Mouse (Mus musculus): ENCODE measurements around the gene Pfdn2. TPM values are rescaled to one million over a fixed set of nuclear protein-coding genes. Genes with fewer than 3 reads are reported as not detected.

The Pfdn2 gene
- polyA plus RNA-seq, 1 experiment from 2014 or later, result 128 TPM

- H3K9ac ChIP-seq, result peak overlapping the region; percentile 78
- H3K4me3 ChIP-seq, result peak overlapping the region; percentile 56
- H3K9me3 ChIP-seq, result peaks cover 7% of the 10 kb centered on the region
- H3K27me3 ChIP-seq, result peaks cover 2% of the 10 kb centered on the region; the same call in 1 of the 2 replicates
- peaks cover 22% of the 10 kb centered on the region for H3K4me1 ChIP-seq
- ATAC-seq (ENCODE audit: low FRiP score, low read depth), result no peak; the same call in none of the 2 replicates
- H3K27ac ChIP-seq, result peak overlapping the region; percentile 74; the same call in 1 of the 2 replicates
- WGBS, result 3% methylated on average over 24 of the region's 26 CpGs
- H3K36me3 ChIP-seq, result peaks cover 34% of the 10 kb centered on the region
- peak overlapping the region; percentile 84 for H3K4me2 ChIP-seq (replicated peaks)
These were observed 14.8 kb downstream of the Pfdn2 start for GRCm38 (mm10) chr1:171360253-171360652.

- peaks cover 34% of the 10 kb centered on the region for H3K36me3 ChIP-seq
- peak within 1 kb of the TSS; percentile 74 for H3K27ac ChIP-seq
- peaks cover 7% of the 10 kb centered on the region for H3K9me3 ChIP-seq
- peak; percentile 94 for ATAC-seq (ENCODE audit: low FRiP score, low read depth)
- H3K4me2 ChIP-seq (replicated peaks), result peak within 1 kb of the TSS; percentile 84
- H3K4me3 ChIP-seq, result peak within 1 kb of the TSS; percentile 56
- peaks cover 22% of the 10 kb centered on the region for H3K4me1 ChIP-seq
- peak within 1 kb of the TSS; percentile 78 for H3K9ac ChIP-seq
- H3K27me3 ChIP-seq, result peaks cover 5% of the 10 kb centered on the region; the same call in 1 of the 2 replicates
- under 1% methylated on average over 21 of the region's 21 CpGs for WGBS
These were observed 15.2 kb downstream of the Pfdn2 start, which contains the start of gene Klhdc9 for GRCm38 (mm10) chr1:171360656-171361055. TSS of gene Klhdc9 (minus strand) at chr1:171360798.

GRCm38 (mm10) chr1:171361106-171362103, 15.9 kb downstream of the Pfdn2 start:
- H3K4me1 ChIP-seq, result peaks cover 22% of the 10 kb centered on the region
- peak overlapping the region; percentile 74 for H3K27ac ChIP-seq
- H3K4me3 ChIP-seq, result peak overlapping the region; percentile 56
- H3K9me3 ChIP-seq, result peaks cover 5% of the 10 kb centered on the region
- 16% methylated on average over 16 of the region's 16 CpGs for WGBS
- peaks cover 10% of the 10 kb centered on the region for H3K27me3 ChIP-seq
- H3K36me3 ChIP-seq, result peaks cover 32% of the 10 kb centered on the region
- H3K4me2 ChIP-seq (replicated peaks), result peak overlapping the region; percentile 84
- peak; percentile 53; the same call in 1 of the 2 replicates for ATAC-seq (ENCODE audit: low FRiP score, low read depth)
- H3K9ac ChIP-seq, result peak overlapping the region; percentile 78

GRCm38 (mm10) chr1:171365934-171366333, 20.5 kb downstream of the Pfdn2 start:
- H3K4me2 ChIP-seq (replicated peaks), result no peak overlapping the region
- 66% methylated on average over 7 of the region's 7 CpGs for WGBS
- no peak for ATAC-seq (ENCODE audit: low FRiP score, low read depth)
- H3K9me3 ChIP-seq, result no peaks in the 10 kb centered on the region
- H3K9ac ChIP-seq, result no peak overlapping the region
- H3K36me3 ChIP-seq, result no peaks in the 10 kb centered on the region
- no peak overlapping the region for H3K27ac ChIP-seq
- H3K4me1 ChIP-seq, result peaks cover 13% of the 10 kb centered on the region
- no peak overlapping the region for H3K4me3 ChIP-seq
- H3K27me3 ChIP-seq, result peaks cover 45% of the 10 kb centered on the region

- peaks cover 14% of the 10 kb centered on the region for H3K4me1 ChIP-seq
- no peak for ATAC-seq (ENCODE audit: low FRiP score, low read depth)
- H3K36me3 ChIP-seq, result no peaks in the 10 kb centered on the region
- peak within 1 kb of the TSS; percentile 8 for H3K4me3 ChIP-seq
- H3K9ac ChIP-seq, result no peak within 1 kb of the TSS
- no peaks in the 10 kb centered on the region for H3K9me3 ChIP-seq
- no peak within 1 kb of the TSS for H3K27ac ChIP-seq
- peaks cover 66% of the 10 kb centered on the region for H3K27me3 ChIP-seq
- WGBS, result 36% methylated on average over 20 of the region's 20 CpGs
- peak within 1 kb of the TSS; percentile 36 for H3K4me2 ChIP-seq (replicated peaks)
These were observed 24.5 kb downstream of the Pfdn2 start, which contains the start of gene Nectin4 for GRCm38 (mm10) chr1:171369845-171370556. TSS of gene Nectin4 (plus strand) at chr1:171370099.

- no peaks in the 10 kb centered on the region for H3K9me3 ChIP-seq
- H3K4me2 ChIP-seq (replicated peaks), result no peak overlapping the region
- 56% methylated on average over 3 of the region's 3 CpGs for WGBS
- no peak overlapping the region for H3K27ac ChIP-seq
- H3K4me1 ChIP-seq, result peaks cover 20% of the 10 kb centered on the region
- H3K27me3 ChIP-seq, result peaks cover 51% of the 10 kb centered on the region
- H3K9ac ChIP-seq, result no peak overlapping the region
- ATAC-seq (ENCODE audit: low FRiP score, low read depth), result no peak
- H3K36me3 ChIP-seq, result no peaks in the 10 kb centered on the region
- H3K4me3 ChIP-seq, result no peak overlapping the region
These were observed 27.4 kb downstream of the Pfdn2 start for GRCm38 (mm10) chr1:171372880-171373279.

GRCm38 (mm10) chr1:171373946-171374345, 28.5 kb downstream of the Pfdn2 start:
- H3K27me3 ChIP-seq, result peaks cover 55% of the 10 kb centered on the region
- H3K27ac ChIP-seq, result peak overlapping the region; percentile 10; the same call in 1 of the 2 replicates
- no peak overlapping the region for H3K9ac ChIP-seq
- WGBS, result 0% methylated on average over 4 of the region's 4 CpGs
- H3K4me1 ChIP-seq, result peaks cover 20% of the 10 kb centered on the region
- H3K4me2 ChIP-seq (replicated peaks), result peak overlapping the region; percentile 9; the same call in 1 of the 2 replicates
- ATAC-seq (ENCODE audit: low FRiP score, low read depth), result 0 out of 2 replicates have a peak, but pooled peaks have one; percentile 31
- no peaks in the 10 kb centered on the region for H3K9me3 ChIP-seq
- no peak overlapping the region for H3K4me3 ChIP-seq
- no peaks in the 10 kb centered on the region for H3K36me3 ChIP-seq

GRCm38 (mm10) chr1:171375646-171376097, 30.2 kb downstream of the Pfdn2 start:
- H3K9me3 ChIP-seq, result no peaks in the 10 kb centered on the region
- H3K36me3 ChIP-seq, result no peaks in the 10 kb centered on the region
- no peak overlapping the region for H3K4me3 ChIP-seq
- ATAC-seq (ENCODE audit: low FRiP score, low read depth), result no peak
- 47% methylated on average over 9 of the region's 9 CpGs for WGBS
- H3K4me2 ChIP-seq (replicated peaks), result no peak overlapping the region
- no peak overlapping the region for H3K27ac ChIP-seq
- peaks cover 57% of the 10 kb centered on the region for H3K27me3 ChIP-seq
- no peak overlapping the region for H3K9ac ChIP-seq
- H3K4me1 ChIP-seq, result peaks cover 33% of the 10 kb centered on the region

GRCm38 (mm10) chr1:171378298-171378697, 32.8 kb downstream of the Pfdn2 start:
- Histone ChIP-seq H3K4me2 (replicated peaks) (no peak overlapping the region), H3K4me3 (no peak overlapping the region), H3K27me3 (peaks cover 53% of the 10 kb centered on the region), H3K4me1 (peaks cover 34% of the 10 kb centered on the region), H3K36me3 (no peaks in the 10 kb centered on the region), H3K9ac (no peak overlapping the region), H3K9me3 (no peaks in the 10 kb centered on the region), H3K27ac (no peak overlapping the region)
- 85% methylated on average over 6 of the region's 6 CpGs for WGBS
- no peak for ATAC-seq (ENCODE audit: low FRiP score, low read depth)

- WGBS, result 8% methylated on average over 31 of the region's 31 CpGs
- peak; percentile 34; the same call in 1 of the 2 replicates for ATAC-seq (ENCODE audit: low FRiP score, low read depth)
- peaks cover 20% of the 10 kb centered on the region for H3K4me1 ChIP-seq
- H3K9me3 ChIP-seq, result no peaks in the 10 kb centered on the region
- no peak overlapping the region for H3K27ac ChIP-seq
- H3K4me3 ChIP-seq, result peak overlapping the region; percentile 27
- H3K4me2 ChIP-seq (replicated peaks), result peak overlapping the region; percentile 55
- H3K9ac ChIP-seq, result 0 out of 2 replicates have a peak overlapping the region, but pooled peaks have one; percentile 25
- peaks cover 63% of the 10 kb centered on the region for H3K27me3 ChIP-seq
- H3K36me3 ChIP-seq, result no peaks in the 10 kb centered on the region
These were observed 34.6 kb downstream of the Pfdn2 start for GRCm38 (mm10) chr1:171379935-171380599.

GRCm38 (mm10) chr1:171382096-171382620, 36.7 kb downstream of the Pfdn2 start:
- no peak for ATAC-seq (ENCODE audit: low FRiP score, low read depth)

More at GRCm38 (mm10) chr1:171382096-171382620, 36.7 kb downstream of the Pfdn2 start:
- Histone ChIP-seq H3K4me2 (replicated peaks) (no peak overlapping the region), H3K27ac (no peak overlapping the region), H3K4me1 (peaks cover 20% of the 10 kb centered on the region), H3K4me3 (no peak overlapping the region), H3K36me3 (no peaks in the 10 kb centered on the region), H3K9me3 (no peaks in the 10 kb centered on the region), H3K27me3 (peaks cover 57% of the 10 kb centered on the region), H3K9ac (no peak overlapping the region)
- WGBS, result 86% methylated on average over 11 of the region's 11 CpGs
